Mouse (Mus musculus) neural tube, embryonic 14.5 days (tissue): ENCODE measurements around the gene Ttn. TPM values are rescaled to one million over a fixed set of nuclear protein-coding genes. Genes with fewer than 3 reads are reported as not detected.
"Not testable (repeated sequence)": the region's sequence is repeated elsewhere in the genome, so short reads cannot be mapped to it uniquely, and the experiment has no call there.

Experiments
- ATAC-seq: fragments of 200-750 bp; cut with Nextera tagmentation; 2 replicates; pipeline ENCODE4 v1.8.0; 2017; ENCODE audit warnings: low read depth, mild to moderate bottlenecking, moderate TSS enrichment, moderate library complexity
- H3K27ac ChIP-seq: fragments of 300-500 bp; sonication (generic); 2 replicates; pipeline ENCODE4 v1.5.1; 2014; ENCODE audit warnings: low read depth, mild to moderate bottlenecking, control low read depth, low read length, moderate library complexity, mixed read lengths
- H3K27me3 ChIP-seq: fragments of 300-500 bp; sonication (generic); 2 replicates; pipeline ENCODE4 v1.6.1; 2014; ENCODE audit warnings: low read length; ENCODE audit not compliant: control insufficient read depth, insufficient read depth
- H3K36me3 ChIP-seq: fragments of 300-500 bp; sonication (generic); 2 replicates; pipeline ENCODE4 v1.6.1; 2014; ENCODE audit warnings: low read length, mixed read lengths; ENCODE audit not compliant: control insufficient read depth, insufficient read depth
- H3K4me1 ChIP-seq: fragments of 300-500 bp; sonication (generic); 2 replicates; pipeline ENCODE4 v1.6.1; 2014; ENCODE audit warnings: low read length; ENCODE audit not compliant: control insufficient read depth, insufficient read depth
- H3K4me2 ChIP-seq: fragments of 300-500 bp; sonication (generic); 2 replicates; pipeline ENCODE4 v1.6.1; 2014; ENCODE audit warnings: mild to moderate bottlenecking, low read depth, low read length, control low read depth
- H3K4me3 ChIP-seq: fragments of 300-500 bp; sonication (generic); 2 replicates; pipeline ENCODE4 v1.5.1; 2014; ENCODE audit warnings: low read depth, low read length, control low read depth, mixed read lengths
- H3K9ac ChIP-seq: fragments of 300-500 bp; sonication (generic); replicated peaks from 2 replicates; pipeline ENCODE4 v1.6.1; 2014; ENCODE audit warnings: low read depth, mild to moderate bottlenecking, control low read depth, low read length, mixed read lengths
- H3K9me3 ChIP-seq: fragments of 300-500 bp; sonication (generic); 2 replicates; pipeline ENCODE4 v1.6.1; 2016; ENCODE audit warnings: low read length; ENCODE audit not compliant: control insufficient read depth
- WGBS: fragments of 180-500 bp; shearing (Covaris S2); extraction: QIAGEN DNeasy Blood & Tissue Kit; methylation state at CpG from one replicate; pipeline ENCODE4 v1.1.7; 2014; 5-methylcytosine and 5-hydroxymethylcytosine counted together
- polyA plus RNA-seq: library from polyadenylated mRNA; unstranded; fragments of >200 nt; fragmentation: Nextera tagmentation; extraction: Ambion mirVana; gene quantifications from 2 replicates; pipeline ENCODE4 v1.2.1, GENCODE M21; 2014

Gene Ttn
- 1.1 and 1.9 TPM in 2 replicates for polyA plus RNA-seq

DNA sequence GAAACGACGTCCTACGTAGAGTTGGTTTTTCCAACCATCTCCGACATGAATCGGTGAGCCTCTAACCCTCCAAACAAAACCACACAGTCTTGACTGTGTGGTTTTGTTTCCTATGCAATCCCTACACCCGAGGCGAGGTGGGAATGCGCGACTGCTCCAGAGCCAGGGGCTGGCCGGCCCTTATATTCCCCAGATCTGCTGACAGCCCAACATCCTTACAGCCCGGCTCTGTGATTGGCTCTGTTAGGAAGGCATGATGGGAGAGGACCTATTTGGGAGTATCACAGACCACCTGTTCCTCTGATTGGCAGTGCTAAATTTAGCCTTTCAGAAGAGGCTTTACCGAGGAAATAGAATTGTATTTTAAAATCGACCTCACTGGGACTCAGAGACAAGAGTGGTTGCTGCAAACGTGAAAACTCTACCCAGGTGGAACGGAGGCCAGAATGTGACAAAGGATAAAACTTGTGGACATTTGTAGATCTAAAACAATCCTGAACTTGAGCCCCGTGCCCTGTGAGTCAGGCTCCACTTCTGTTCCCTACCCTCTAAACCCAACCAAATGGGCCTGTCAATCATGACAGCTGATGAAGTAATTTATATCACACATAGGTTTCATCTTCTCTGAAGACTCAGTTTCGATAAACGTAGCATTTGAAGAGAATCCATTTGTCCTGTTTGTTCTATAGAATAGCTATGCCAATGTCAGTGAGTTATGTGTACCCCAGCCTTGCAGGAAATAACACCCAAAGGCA lies at the start of gene Ttn:
TSS of gene Ttn (minus strand) at position 157 of the 755 bp plus-strand sequence.
- Histone ChIP-seq H3K9me3 (no peaks in the 10 kb centered on the region), H3K27me3 (no peaks in the 10 kb centered on the region), H3K9ac (no peak within 1 kb of the TSS), H3K4me3 (no peak within 1 kb of the TSS), H3K4me1 (no peaks in the 10 kb centered on the region), H3K36me3 (no peaks in the 10 kb centered on the region), H3K27ac (no peak within 1 kb of the TSS), H3K4me2 (no peak within 1 kb of the TSS)
- 86% methylated on average over 18 of the region's 18 CpGs for WGBS
- ATAC-seq: no peak

DNA sequence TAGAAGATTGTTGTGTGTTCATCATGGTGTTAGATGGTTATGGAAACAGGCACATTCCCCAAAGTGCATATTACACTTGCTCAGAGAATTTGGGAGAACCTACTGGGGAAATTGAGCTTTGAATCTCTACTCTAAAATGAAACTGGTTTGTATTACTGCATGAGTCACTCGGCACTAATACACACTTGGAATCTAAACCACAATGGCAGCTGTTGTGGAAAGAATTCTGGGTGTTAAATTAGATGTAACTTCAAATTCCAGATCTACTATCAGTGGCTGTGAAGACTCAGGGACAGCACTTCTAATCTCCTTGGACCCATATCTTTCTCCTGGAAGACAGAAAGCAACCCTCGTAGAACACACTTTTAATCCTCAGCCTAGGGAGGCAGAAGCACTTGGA lies 38.3 kb upstream of the Ttn start:
- Histone ChIP-seq H3K9ac (no peak overlapping the region), H3K36me3 (no peaks in the 10 kb centered on the region), H3K9me3 (no peaks in the 10 kb centered on the region), H3K4me3 (no peak overlapping the region), H3K27ac (no peak overlapping the region), H3K4me1 (no peaks in the 10 kb centered on the region), H3K27me3 (no peaks in the 10 kb centered on the region), H3K4me2 (no peak overlapping the region)
- ATAC-seq: no peak
- 90% methylated on average over 2 of the region's 2 CpGs for WGBS

DNA sequence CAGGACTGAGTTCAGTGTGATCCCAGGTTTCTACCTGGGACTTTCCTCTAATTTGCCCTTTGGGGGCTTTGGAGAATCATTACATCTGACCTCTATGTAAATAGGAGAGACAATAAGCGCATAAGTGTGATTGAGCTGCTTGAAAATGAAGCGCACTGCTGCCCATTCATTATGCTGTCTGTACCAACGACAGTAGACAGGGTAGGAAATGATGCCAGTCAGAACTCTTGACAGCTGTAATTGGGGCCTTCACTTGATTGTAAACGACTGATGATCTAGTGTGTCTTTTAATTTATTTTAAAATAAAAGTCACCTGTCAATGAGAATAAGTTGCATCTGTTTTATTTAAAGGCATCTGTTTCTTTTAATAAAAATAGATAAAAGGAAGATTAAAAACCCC lies 35.4 kb upstream of the Ttn start:
- Histone ChIP-seq H3K4me2 (no peak overlapping the region), H3K9ac (no peak overlapping the region), H3K36me3 (no peaks in the 10 kb centered on the region), H3K27me3 (no peaks in the 10 kb centered on the region), H3K4me3 (no peak overlapping the region), H3K27ac (no peak overlapping the region), H3K9me3 (no peaks in the 10 kb centered on the region), H3K4me1 (no peaks in the 10 kb centered on the region)
- WGBS: 64% methylated on average over 4 of the region's 4 CpGs
- no peak for ATAC-seq

DNA sequence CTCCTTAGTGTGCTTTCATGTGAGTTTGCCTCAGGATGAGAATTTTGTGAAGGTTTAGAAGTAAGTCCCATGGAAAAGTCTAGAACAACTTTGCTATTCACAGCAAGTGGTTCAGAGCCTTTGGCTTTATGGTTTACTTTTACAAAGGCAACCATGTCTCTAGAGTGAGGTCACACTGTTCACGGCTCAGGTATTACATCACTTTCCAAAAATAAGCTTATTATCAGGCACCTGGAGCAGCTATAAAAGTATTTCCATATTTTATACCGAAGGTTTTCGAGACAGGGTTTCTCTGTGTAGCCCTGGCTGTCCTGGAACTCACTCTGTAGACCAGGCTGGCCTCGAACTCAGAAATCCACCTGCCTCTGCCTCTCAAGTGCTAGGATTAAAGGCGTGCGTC lies 31.1 kb upstream of the Ttn start:
- H3K4me2 ChIP-seq, H3K4me1 ChIP-seq, H3K9ac ChIP-seq, H3K9me3 ChIP-seq, H3K27me3 ChIP-seq, H3K27ac ChIP-seq, ATAC-seq, H3K4me3 ChIP-seq, H3K36me3 ChIP-seq: not testable (repeated sequence)
- WGBS: 96% methylated on average over 6 of the region's 6 CpGs

DNA sequence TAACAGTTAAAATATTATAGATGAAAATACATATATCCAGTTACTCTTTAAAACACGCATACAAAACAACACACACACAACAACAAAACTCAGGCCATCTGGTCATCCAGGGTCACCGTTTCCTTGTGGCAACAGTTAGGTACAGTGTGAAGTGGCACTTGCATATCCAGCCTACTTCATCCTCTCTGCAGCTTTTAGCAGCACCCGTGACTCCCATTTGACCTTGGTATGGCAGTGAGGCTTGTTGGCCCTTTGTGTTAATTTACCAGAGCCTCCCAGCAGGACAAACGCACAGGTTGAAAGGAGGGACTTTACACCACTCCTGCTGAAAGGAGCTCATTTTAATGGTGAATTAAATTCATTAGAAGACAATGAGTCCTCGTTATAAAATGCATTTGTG lies 29.6 kb upstream of the Ttn start:
- no peaks in the 10 kb centered on the region for H3K9me3 ChIP-seq
- no peak overlapping the region for H3K4me2 ChIP-seq
- no peaks in the 10 kb centered on the region for H3K27me3 ChIP-seq
- no peak overlapping the region for H3K4me3 ChIP-seq
- H3K4me1 ChIP-seq: no peaks in the 10 kb centered on the region
- ATAC-seq: no peak
- no peak overlapping the region for H3K9ac ChIP-seq
- 52% methylated on average over 5 of the region's 5 CpGs for WGBS
- H3K36me3 ChIP-seq: no peaks in the 10 kb centered on the region
- no peak overlapping the region for H3K27ac ChIP-seq

DNA sequence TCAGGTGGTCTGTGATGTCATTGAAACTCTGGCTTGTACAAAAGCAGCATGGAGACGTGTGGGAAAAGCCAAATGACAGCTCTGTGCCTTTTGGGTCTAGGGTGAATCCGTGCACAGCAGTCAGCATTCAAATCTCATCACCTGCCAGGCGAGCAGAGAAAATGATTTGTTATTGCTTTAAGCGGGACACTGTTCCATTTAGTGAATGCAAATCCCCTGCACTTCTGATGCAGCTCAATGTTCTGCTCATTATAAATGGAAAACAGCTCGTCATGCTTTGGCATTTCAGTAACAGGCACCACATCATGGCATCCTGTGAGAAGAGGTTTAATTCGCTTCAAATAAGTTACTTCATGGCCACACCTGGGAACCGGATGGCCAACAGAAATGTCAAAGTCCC lies 24.7 kb upstream of the Ttn start:
- no peak overlapping the region for H3K27ac ChIP-seq
- no peaks in the 10 kb centered on the region for H3K9me3 ChIP-seq
- H3K9ac ChIP-seq: no peak overlapping the region
- no peaks in the 10 kb centered on the region for H3K36me3 ChIP-seq
- ATAC-seq: no peak
- no peak overlapping the region for H3K4me3 ChIP-seq
- WGBS: 62% methylated on average over 7 of the region's 7 CpGs
- H3K27me3 ChIP-seq: no peaks in the 10 kb centered on the region
- H3K4me2 ChIP-seq: no peak overlapping the region
- H3K4me1 ChIP-seq: no peaks in the 10 kb centered on the region

DNA sequence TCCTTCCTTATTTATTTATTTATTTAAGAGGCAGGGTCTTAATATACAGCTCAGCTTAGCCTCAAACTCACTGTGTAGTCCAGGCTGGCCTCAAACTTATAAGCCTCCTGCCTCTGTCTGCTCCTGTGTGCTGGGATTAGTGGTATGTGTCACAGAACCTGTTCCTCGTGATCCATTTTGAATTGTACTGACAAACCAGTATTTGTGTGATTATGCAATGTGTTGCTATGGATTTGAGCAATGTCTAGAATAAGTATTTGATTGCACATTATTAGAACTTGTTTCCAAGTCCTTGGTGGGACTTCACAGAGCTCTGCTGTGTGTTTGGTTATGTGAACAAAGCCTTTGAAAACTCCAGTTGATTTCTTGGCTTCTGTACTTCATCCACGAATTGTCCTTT lies 20.8 kb upstream of the Ttn start:
- no peaks in the 10 kb centered on the region for H3K9me3 ChIP-seq
- no peak for ATAC-seq
- H3K4me3 ChIP-seq: no peak overlapping the region
- H3K27me3 ChIP-seq: no peaks in the 10 kb centered on the region
- no peak overlapping the region for H3K4me2 ChIP-seq
- no peaks in the 10 kb centered on the region for H3K36me3 ChIP-seq
- no peak overlapping the region for H3K27ac ChIP-seq
- H3K9ac ChIP-seq: no peak overlapping the region
- WGBS: 75% methylated on average over 2 of the region's 2 CpGs
- H3K4me1 ChIP-seq: no peaks in the 10 kb centered on the region

DNA sequence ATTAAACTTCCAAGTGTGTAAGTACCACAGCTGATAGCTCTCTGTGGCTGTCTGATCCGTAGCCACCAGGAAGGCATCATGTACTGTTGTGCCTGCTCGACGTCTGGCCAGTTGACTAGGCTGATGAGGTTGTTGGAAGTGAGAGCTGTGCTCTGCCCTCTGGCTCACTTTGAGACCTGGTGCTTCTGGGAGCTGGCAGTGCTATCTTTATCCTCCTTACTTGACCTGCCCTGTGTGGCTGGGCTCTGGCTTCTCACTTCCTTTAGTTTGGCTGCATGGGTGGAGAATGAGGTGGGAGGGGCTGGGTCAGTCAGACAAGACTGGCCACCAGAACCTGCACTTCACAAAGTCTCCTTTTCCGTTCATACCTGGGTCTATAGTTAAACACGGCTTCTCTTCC lies 16.0 kb upstream of the Ttn start:
- ATAC-seq: no peak
- H3K4me3 ChIP-seq: no peak overlapping the region
- no peaks in the 10 kb centered on the region for H3K36me3 ChIP-seq
- no peaks in the 10 kb centered on the region for H3K4me1 ChIP-seq
- no peaks in the 10 kb centered on the region for H3K9me3 ChIP-seq
- H3K27me3 ChIP-seq: no peaks in the 10 kb centered on the region
- H3K27ac ChIP-seq: no peak overlapping the region
- H3K9ac ChIP-seq: no peak overlapping the region
- no peak overlapping the region for H3K4me2 ChIP-seq
- WGBS: 80% methylated on average over 5 of the region's 5 CpGs

DNA sequence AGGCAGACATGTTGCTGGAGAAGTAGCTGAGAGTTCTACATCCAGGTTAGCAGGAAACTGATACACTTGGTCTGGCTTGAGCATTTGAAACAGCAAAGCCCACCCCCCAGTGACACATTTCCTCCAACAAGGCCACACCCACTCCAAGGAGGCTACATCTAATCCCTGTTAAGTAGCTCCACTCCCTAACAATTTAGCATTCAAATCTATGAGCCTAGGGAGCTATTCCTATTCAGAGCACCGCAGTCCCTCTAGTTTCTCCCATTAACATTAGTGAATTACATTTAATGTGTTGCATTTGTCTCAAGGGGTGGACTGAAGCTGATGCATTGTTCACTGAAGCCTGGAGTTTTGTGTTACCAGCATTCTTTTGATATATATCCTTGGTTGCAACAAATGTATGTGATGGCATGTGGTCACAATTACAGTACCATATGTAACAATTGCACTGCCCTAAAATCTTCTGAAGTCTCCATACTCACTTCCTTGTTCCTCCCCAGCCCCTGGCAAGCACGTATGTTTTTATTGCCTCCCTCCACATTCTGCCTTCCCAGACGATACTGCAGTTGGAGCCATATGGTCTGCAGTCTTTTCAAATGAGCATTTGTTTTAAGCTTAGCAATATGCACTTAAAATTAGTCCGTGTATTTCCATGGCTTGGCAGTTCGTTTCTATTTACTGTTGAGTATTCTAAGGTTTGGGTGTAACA lies 10.3 kb upstream of the Ttn start:
- Histone ChIP-seq H3K9me3 (no peaks in the 10 kb centered on the region), H3K4me3 (no peak overlapping the region), H3K27me3 (no peaks in the 10 kb centered on the region), H3K4me1 (no peaks in the 10 kb centered on the region), H3K27ac (no peak overlapping the region), H3K9ac (no peak overlapping the region), H3K36me3 (no peaks in the 10 kb centered on the region), H3K4me2 (no peak overlapping the region)
- ATAC-seq: peak; percentile 44; the same call in 1 of the 2 replicates
- 50% methylated on average over 5 of the region's 5 CpGs for WGBS
